Mouse (Mus musculus): ENCODE measurements at regions not wholly inside any gene's neighbourhood (a gene's known extent, or its start where the extent isn't known, plus 50 kb on each side); places are given as distances from the start of the nearest gene placed in this dataset.

DNA sequence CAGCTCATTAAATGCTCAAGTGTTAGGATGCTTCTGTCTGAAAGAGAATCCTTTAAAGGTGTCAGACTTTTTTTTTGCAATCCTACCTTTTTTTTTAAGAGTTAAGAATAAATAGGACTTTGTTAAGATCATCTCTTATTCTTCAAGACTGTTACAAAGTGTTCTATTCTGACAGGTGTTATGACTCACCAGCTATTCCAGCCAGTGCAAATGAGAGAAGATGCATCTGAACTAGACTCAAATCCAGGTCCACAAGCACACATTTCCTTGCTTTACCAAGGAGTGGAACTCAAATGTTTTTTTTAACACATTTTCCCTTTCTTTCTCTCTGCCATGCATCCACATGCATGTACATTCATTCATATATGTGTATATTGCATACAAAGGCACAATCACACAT, 98.4 kb upstream of the Atp10a start:
- no peak for DNase-seq (ENCODE audit: low spot score)

DNA sequence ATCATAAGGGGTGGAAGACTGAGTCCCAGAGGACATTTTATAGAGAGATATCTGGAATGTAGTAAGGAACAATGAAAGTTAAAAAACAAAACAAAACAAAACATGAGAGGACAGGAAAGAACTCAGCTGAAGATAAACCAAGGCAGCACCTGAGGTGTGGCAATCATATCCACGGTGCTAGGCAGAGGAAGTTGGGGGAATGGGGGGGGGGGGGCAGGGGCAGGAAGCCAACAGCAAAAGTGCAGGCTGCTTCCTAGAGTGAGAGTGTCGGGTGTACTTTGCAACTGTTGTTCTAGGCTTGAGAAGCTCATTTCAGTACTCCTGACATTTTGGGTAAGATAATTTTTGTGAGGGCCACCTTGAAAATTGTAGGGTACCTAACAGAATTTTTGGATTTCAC, 87.2 kb upstream of the Atp10a start:
- DNase-seq (ENCODE audit: low spot score), result no peak

DNA sequence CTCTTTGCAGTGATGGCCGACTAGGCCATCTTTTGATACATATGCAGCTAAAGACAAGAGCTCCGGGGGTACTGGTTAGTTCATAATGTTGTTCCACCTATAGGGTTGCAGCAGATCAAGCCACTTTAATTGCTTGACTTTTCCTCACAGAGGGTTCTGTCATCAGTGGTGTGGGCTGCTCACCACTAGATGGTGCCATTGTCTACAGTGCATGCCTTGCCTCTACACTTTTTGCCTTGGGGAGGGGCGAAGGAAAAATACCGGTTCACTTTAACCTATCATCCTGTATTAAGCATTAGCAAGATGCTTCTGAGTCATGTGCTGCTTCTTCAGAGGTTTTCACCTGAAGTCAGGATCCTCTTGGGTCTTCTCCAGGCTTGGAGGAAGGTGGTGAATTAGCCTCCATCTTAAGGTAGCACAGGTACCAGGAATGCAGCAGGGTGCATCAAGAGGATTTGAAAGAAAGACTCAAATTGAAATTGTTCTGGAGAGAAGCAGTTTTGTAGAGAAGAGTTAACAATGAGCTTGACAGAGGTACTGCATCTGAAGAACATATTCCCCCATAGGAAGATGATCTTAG, 71.6 kb upstream of the Atp10a start:
- DNase-seq (ENCODE audit: low spot score), result peak; percentile 69

DNA sequence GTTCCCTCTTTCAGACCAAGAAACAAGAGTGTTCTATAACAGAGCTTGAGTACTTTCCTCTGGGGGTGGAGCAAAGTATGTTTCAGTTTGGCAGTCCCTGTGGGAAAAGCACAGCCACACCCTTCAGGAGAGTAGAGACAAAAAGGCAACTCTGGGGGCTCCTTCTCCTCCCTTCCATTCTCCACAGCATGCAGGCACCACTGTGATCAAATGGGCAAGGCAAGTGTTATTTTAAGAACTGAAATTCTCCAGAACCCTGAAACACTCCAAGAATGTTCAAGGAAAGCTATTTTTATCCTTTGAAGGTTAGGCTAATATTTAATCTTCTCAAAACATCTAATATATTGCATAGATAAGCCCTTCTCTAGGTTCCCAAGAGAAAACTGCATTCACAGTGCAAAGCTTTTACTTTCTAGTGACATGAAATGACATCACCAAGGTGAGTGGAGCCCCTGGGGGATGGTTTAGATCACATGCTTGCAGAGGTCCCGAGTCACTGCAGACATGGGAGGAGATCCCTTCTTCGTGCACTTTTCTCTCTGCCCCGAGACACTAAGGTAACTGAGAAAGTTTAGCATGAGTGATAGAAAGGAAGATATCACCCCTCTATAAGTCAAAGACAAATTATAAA, 70.2 kb upstream of the Atp10a start:
- no peak for DNase-seq (ENCODE audit: low spot score)

DNA sequence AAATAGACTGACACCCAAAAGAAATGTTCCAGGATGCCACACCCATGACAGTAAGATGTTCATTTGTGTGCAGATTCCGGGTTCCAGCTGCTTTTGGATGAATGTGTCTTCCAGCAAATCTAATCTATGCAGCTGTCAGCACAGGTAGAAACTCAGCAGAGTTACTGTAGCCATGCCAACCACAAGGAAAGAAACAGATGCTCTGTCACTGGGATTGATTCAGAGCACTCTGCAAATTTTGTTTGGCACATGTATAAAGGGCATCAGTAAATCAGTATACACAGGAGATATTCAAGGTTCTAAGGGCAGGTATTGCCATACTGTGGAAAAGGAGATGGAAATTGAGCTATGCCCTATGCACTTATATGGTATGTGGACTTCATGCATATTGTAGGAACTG, 60.0 kb upstream of the Atp10a start:
- DNase-seq (ENCODE audit: low spot score), result no peak
